ENCODE assay signal across 8 mouse cellular contexts in the genomic region with DNA sequence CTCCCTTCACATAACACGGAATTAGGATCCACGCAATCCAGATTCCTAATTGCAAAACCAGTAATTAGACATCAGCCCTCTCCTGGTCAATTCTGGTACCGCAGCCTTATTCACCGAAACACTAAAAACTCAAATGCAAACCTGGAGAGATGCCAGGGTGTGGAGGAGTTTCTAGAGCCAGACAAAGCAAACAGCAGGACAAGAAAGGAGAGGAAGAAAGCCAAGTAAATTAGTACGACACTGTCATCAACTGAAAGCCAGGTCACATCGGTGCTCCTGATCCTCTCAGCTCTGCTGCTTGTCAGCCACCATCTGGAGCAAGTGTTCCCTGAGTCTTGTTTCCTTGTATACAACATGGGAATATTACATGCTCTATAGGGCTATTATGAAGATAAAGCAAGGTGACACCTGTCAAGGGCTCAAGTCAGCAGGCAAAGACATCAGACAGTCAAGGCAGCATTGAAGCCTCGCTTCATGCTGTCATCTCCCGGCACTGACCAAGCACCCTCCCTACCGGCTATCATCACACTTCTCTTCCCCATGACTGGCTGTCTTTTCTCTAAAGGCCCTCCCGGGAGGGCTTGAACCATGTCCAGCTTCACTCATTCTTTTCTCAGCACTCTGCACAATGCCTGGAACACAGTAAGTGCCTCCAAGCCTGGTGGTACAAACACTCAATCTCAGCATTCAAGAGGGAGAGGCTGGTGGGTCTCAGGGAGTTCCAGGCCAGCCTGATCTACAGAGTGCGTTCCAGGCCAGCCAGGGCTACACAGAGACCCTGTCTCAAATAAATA. TPM values are rescaled to one million over a fixed set of nuclear protein-coding genes. Genes with fewer than 3 reads are reported as not detected.
DNase-seq lines count a peak whose midpoint lies in the region; ATAC-seq and TF ChIP-seq lines count a peak whose summit lies in the region.

No protein-coding gene starts in this region.

- no peak overlapping the region for H3K4me2 ChIP-seq in kidney, embryonic 16.5 days (replicated peaks; ENCODE audit: low read depth, low read length)
- H3K4me2 ChIP-seq in forebrain, postnatal 0 days (ENCODE audit: low read depth): no peak overlapping the region

- 58% methylated on average over 11 of the region's 11 CpGs for WGBS in kidney, embryonic 16.5 days
- WGBS in forebrain, postnatal 0 days: 34% methylated on average over 11 of the region's 11 CpGs

- no peak for ATAC-seq in kidney, embryonic 16.5 days (ENCODE audit: low FRiP score, low TSS enrichment)
- ATAC-seq in forebrain, postnatal 0 days: peak; percentile 30; the same call in 1 of the 2 replicates
- ATAC-seq in megakaryocyte-erythroid progenitor cell, adult 5-6 weeks (replicated peaks; ENCODE audit: low FRiP score, low TSS enrichment, poor library complexity, severe bottlenecking): 0 out of 2 replicates have a peak, but pooled peaks have one; percentile 37

- no peak overlapping the region for H3K4me3 ChIP-seq in kidney, embryonic 16.5 days (ENCODE audit: low read length)
- no peak overlapping the region for H3K4me3 ChIP-seq in E14TG2a.4 (replicated peaks; ENCODE audit: low read length)
- no peak overlapping the region for H3K4me3 ChIP-seq in forebrain, postnatal 0 days (ENCODE audit: low read depth, low read length)

- H3K27ac ChIP-seq in kidney, embryonic 16.5 days (ENCODE audit: low read length): no peak overlapping the region
- H3K27ac ChIP-seq in forebrain, postnatal 0 days (ENCODE audit: low read depth, low read length): no peak overlapping the region

- no peaks in the 10 kb centered on the region for H3K36me3 ChIP-seq in kidney, embryonic 16.5 days (ENCODE audit: insufficient read depth, low read length)
- no peaks in the 10 kb centered on the region for H3K36me3 ChIP-seq in E14TG2a.4 (ENCODE audit: insufficient read depth, low read length)
- no peaks in the 10 kb centered on the region for H3K36me3 ChIP-seq in forebrain, postnatal 0 days (ENCODE audit: insufficient read depth)

- H3K4me1 ChIP-seq in kidney, embryonic 16.5 days (ENCODE audit: insufficient read depth, low read length): no peaks in the 10 kb centered on the region
- no peaks in the 10 kb centered on the region for H3K4me1 ChIP-seq in E14TG2a.4 (replicated peaks; ENCODE audit: low read depth, low read length)
- H3K4me1 ChIP-seq in forebrain, postnatal 0 days (ENCODE audit: insufficient read depth): peaks cover 6% of the 10 kb centered on the region; the same call in 1 of the 2 replicates

- TF ChIP-seq CTCF in E14TG2a.4 (conservative IDR thresholded peaks at IDR 0.05; ENCODE audit: low read length): peak; percentile 77
- TF ChIP-seq CTCF in forebrain, postnatal 0 days (IDR thresholded peaks at IDR 0.05; ENCODE audit: low read depth): peak; percentile 67

- no peaks in the 10 kb centered on the region for H3K27me3 ChIP-seq in kidney, embryonic 16.5 days (ENCODE audit: insufficient read depth, low read length)
- H3K27me3 ChIP-seq in E14TG2a.4 (ENCODE audit: insufficient read depth, low read length): peaks cover 8% of the 10 kb centered on the region
- H3K27me3 ChIP-seq in forebrain, postnatal 0 days (ENCODE audit: insufficient read depth, low read length): peaks cover 4% of the 10 kb centered on the region; the same call in 1 of the 2 replicates

- DNase-seq in kidney, adult 11 months: peak; percentile 17
- DNase-seq in brain, adult 2 months (ENCODE audit: low read depth, low spot score): peak; percentile 67
- peak; percentile 77 for DNase-seq in forebrain, postnatal 0 days
- peak; percentile 80 to 84 for DNase-seq in kidney, postnatal 4 days
- DNase-seq in thymus, postnatal 25 days: peak; percentile 41

- H3K9ac ChIP-seq in kidney, embryonic 16.5 days (replicated peaks; ENCODE audit: low read length): no peak overlapping the region
- H3K9ac ChIP-seq in forebrain, postnatal 0 days: no peak overlapping the region

- H3K9me3 ChIP-seq in kidney, embryonic 16.5 days (ENCODE audit: low read length): no peaks in the 10 kb centered on the region; the same call in 1 of the 2 replicates
- H3K9me3 ChIP-seq in E14TG2a.4 (ENCODE audit: low read length): no peaks in the 10 kb centered on the region
- no peaks in the 10 kb centered on the region for H3K9me3 ChIP-seq in forebrain, postnatal 0 days (ENCODE audit: low read length)

RNA-seq across cellular contexts. Expression of gene Gch1, which starts 7.5 kb away (rescaled TPM):
- 1.9 and 2.5 TPM in 2 replicates for polyA plus RNA-seq in kidney, embryonic 16.5 days (2015; fragmentation: Nextera tagmentation; extraction: Ambion mirVana)
- 3.7 and 3.8 TPM in 2 replicates for total RNA-seq in forebrain, postnatal 0 days (2014; rRNA removed)
- polyA plus RNA-seq in forebrain, postnatal 0 days (2015; fragmentation: Nextera tagmentation; extraction: Ambion mirVana): 1.5 and 1.7 TPM in 2 replicates
- 1.9 and 4.1 TPM in 2 replicates for total RNA-seq in megakaryocyte-erythroid progenitor cell, adult 5-6 weeks (2014; fragmentation: Nextera tagmentation)
- 2.6 and 3.5 TPM in 2 replicates for total RNA-seq in megakaryocyte-erythroid progenitor cell, adult 5-6 weeks (2017)

Comparison
In these comparisons a context has a peak if more than half of its experiments do, and no peak if none do; other contexts are left out.
1. DNase-seq: peak in every context shown above with its lines; median percentile 82 in kidney, postnatal 4 days; 77 in forebrain, postnatal 0 days; 67 in brain, adult 2 months; 41 in thymus, postnatal 25 days; 17 in kidney, adult 11 months.